Mouse (Mus musculus): Measurements from ENCODE around the gene Pus7l.

Gene Pus7l

GRCm38 (mm10) chr15:94478706-94479105, 64.6 kb downstream of the Pus7l start:
- DNase-seq (ENCODE audit: low read depth, low spot score) = no peak

DNA sequence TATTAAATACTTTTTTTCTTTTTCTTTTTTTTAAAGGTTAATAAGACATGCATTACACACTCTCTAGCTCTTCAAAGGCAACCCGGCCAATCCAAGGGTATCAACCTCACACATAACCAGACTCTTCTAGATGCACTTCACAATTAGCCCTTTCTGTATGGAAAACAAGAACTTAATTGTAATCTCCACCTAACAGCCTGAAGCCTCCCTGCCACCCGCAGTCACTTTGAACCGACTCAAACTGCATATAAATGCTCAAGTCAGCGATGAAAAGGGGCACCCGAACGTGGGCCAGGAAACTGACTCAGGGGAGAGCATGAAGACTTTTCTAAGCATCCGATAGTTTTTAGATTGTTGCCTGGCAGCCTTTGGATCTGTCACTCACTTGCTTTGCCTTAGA, 66.1 kb downstream of the Pus7l start:
- DNase-seq (ENCODE audit: low read depth, low spot score) = no peak

- DNase-seq (ENCODE audit: low read depth, low spot score) = no peak
These were observed 67.4 kb downstream of the Pus7l start for GRCm38 (mm10) chr15:94475975-94476374.

Measured in embryo, embryonic 11.5 days (tissue).